Mouse (Mus musculus) intestine, postnatal 0 days (tissue): ENCODE results near the gene Casp7. TPM values are rescaled to one million over a fixed set of nuclear protein-coding genes. Genes with fewer than 3 reads are reported as not detected.

Source experiments
- ATAC-seq: fragments of 200-750 bp; cut with Nextera tagmentation; 2 replicates; pipeline ENCODE4 v1.8.0; 2017; ENCODE audit warnings: mild to moderate bottlenecking, moderate TSS enrichment, moderate library complexity
- H3K27ac ChIP-seq: fragments of 300-500 bp; sonication (generic); 2 replicates; pipeline ENCODE4 v1.5.1; 2014; ENCODE audit warnings: mild to moderate bottlenecking, low read depth, low read length, moderate library complexity
- H3K27me3 ChIP-seq: fragments of 300-500 bp; sonication (generic); replicated peaks from 2 replicates; pipeline ENCODE4 v1.6.1; 2014; ENCODE audit warnings: low read length, mixed read lengths; ENCODE audit not compliant: control insufficient read depth, insufficient read depth
- H3K36me3 ChIP-seq: fragments of 300-500 bp; sonication (generic); 2 replicates; pipeline ENCODE4 v1.6.1; 2014; ENCODE audit warnings: mild to moderate bottlenecking, moderate library complexity; ENCODE audit not compliant: control insufficient read depth, insufficient read depth
- H3K4me1 ChIP-seq: fragments of 300-500 bp; sonication (generic); replicated peaks from 2 replicates; pipeline ENCODE4 v1.6.1; 2014; ENCODE audit warnings: antibody characterized with exemption, low read length, mixed read lengths; ENCODE audit not compliant: control insufficient read depth, insufficient read depth
- H3K4me2 ChIP-seq: fragments of 300-500 bp; sonication (generic); replicated peaks from 2 replicates; pipeline ENCODE4 v1.6.1; 2014; ENCODE audit warnings: low read depth, mild to moderate bottlenecking, moderate library complexity
- H3K4me3 ChIP-seq: fragments of 300-500 bp; sonication (generic); 2 replicates; pipeline ENCODE4 v1.5.1; 2014; ENCODE audit warnings: low read depth, low read length
- H3K9ac ChIP-seq: fragments of 300-500 bp; sonication (generic); 2 replicates; pipeline ENCODE4 v1.6.1; 2014; ENCODE audit warnings: mild to moderate bottlenecking, low read depth, low read length
- H3K9me3 ChIP-seq: fragments of 300-500 bp; sonication (generic); 2 replicates; pipeline ENCODE4 v1.6.1; 2016; ENCODE audit warnings: mixed run types; ENCODE audit not compliant: control insufficient read depth
- CTCF ChIP-seq: sonication (generic); IDR thresholded peaks from 2 replicates; pipeline ENCODE4 v1.5.1; 2016; ENCODE audit warnings: low read depth, mild to moderate bottlenecking, control low read depth, antibody characterized with exemption, moderate library complexity
- WGBS: fragments of 180-500 bp; shearing (Covaris S2); extraction: QIAGEN DNeasy Blood & Tissue Kit; methylation state at CpG from one replicate; pipeline ENCODE4 v1.1.7; 2014; 5-methylcytosine and 5-hydroxymethylcytosine counted together
- polyA plus RNA-seq: library from polyadenylated mRNA; unstranded; fragments of >200 nt; fragmentation: Nextera tagmentation; extraction: Ambion mirVana; gene quantifications from 2 replicates; pipeline ENCODE4 v1.2.1, GENCODE M21; 2015

Gene Casp7
- polyA plus RNA-seq, 1 experiment from 2014 or later, result 51.6 TPM

GRCm38 (mm10) chr19:56370389-56371150, 26.4 kb upstream of the Casp7 start:
- 49% methylated on average over 6 of the region's 6 CpGs for WGBS
- no peak for TF ChIP-seq CTCF
- no peak overlapping the region for H3K27ac ChIP-seq
- no peak overlapping the region for H3K4me3 ChIP-seq
- H3K9me3 ChIP-seq, result no peaks in the 10 kb centered on the region
- H3K4me2 ChIP-seq, result no peak overlapping the region
- H3K9ac ChIP-seq, result no peak overlapping the region
- no peaks in the 10 kb centered on the region for H3K27me3 ChIP-seq
- H3K4me1 ChIP-seq, result peaks cover 4% of the 10 kb centered on the region; the same call in 1 of the 2 replicates
- ATAC-seq, result no peak
- H3K36me3 ChIP-seq, result no peaks in the 10 kb centered on the region

GRCm38 (mm10) chr19:56372226-56372625, 24.7 kb upstream of the Casp7 start:
- no peak overlapping the region for H3K4me2 ChIP-seq
- no peak for ATAC-seq
- no peak for TF ChIP-seq CTCF
- 84% methylated on average over 7 of the region's 7 CpGs for WGBS
- no peak overlapping the region for H3K4me3 ChIP-seq
- H3K27ac ChIP-seq, result no peak overlapping the region
- H3K9ac ChIP-seq, result no peak overlapping the region
- no peaks in the 10 kb centered on the region for H3K36me3 ChIP-seq
- H3K4me1 ChIP-seq, result peaks cover 4% of the 10 kb centered on the region; the same call in 1 of the 2 replicates
- no peaks in the 10 kb centered on the region for H3K9me3 ChIP-seq
- no peaks in the 10 kb centered on the region for H3K27me3 ChIP-seq

DNA sequence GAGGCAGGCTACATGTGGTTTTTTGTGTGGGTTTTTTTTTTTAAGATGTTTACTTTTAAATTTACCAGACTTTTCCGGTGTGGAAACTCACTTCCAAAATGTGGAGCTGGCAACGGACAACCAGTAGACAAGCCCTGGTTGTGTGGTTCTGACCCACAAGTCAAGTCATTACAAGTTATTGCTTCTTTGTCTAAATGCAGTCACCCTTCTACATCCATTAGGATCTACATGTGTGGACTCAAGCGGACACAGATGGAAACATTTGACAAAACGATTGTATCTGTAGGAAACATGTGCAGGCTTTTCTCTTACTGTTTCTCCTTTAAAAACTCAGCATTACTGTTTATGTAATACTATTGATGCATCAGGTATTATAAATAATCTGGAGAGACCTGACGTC, 23.7 kb upstream of the Casp7 start:
- 91% methylated on average over 5 of the region's 5 CpGs for WGBS
- Histone ChIP-seq H3K4me3 (no peak overlapping the region), H3K4me2 (no peak overlapping the region)

DNA sequence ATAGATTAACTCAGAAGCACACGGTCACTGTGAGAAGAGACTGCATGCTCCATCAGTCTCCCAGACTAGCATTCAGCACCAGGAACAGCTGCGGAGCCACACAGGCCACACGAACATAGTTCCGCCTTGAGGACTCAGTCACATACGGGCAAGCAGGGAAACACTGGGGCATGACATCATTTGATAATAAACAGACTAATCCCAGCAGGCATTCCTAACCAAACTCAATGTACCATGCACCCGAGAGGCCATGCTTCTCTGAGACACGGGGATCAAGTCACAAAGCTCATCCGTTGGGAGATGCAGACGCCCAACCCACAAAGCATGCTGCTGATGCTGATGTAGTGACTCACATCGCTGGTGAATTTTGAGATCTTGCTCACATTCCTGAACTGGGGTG, 22.9 kb upstream of the Casp7 start:
- Histone ChIP-seq H3K4me1 (peaks cover 4% of the 10 kb centered on the region; the same call in 1 of the 2 replicates), H3K9ac (no peak overlapping the region), H3K4me2 (no peak overlapping the region), H3K9me3 (no peaks in the 10 kb centered on the region), H3K36me3 (no peaks in the 10 kb centered on the region), H3K27me3 (no peaks in the 10 kb centered on the region), H3K4me3 (no peak overlapping the region), H3K27ac (no peak overlapping the region)
- ATAC-seq, result no peak
- no peak for TF ChIP-seq CTCF
- WGBS, result 58% methylated on average over 10 of the region's 10 CpGs

More for the DNA sequence above, 23.7 kb upstream of the Casp7 start:
- Histone ChIP-seq H3K9ac (no peak overlapping the region), H3K27me3 (no peaks in the 10 kb centered on the region), H3K27ac (no peak overlapping the region), H3K36me3 (no peaks in the 10 kb centered on the region), H3K4me1 (peaks cover 4% of the 10 kb centered on the region; the same call in 1 of the 2 replicates), H3K9me3 (no peaks in the 10 kb centered on the region)
- no peak for TF ChIP-seq CTCF
- ATAC-seq, result no peak

GRCm38 (mm10) chr19:56378007-56378406, 18.9 kb upstream of the Casp7 start:
- no peaks in the 10 kb centered on the region for H3K27me3 ChIP-seq
- 82% methylated on average over 5 of the region's 5 CpGs for WGBS
- H3K36me3 ChIP-seq, result no peaks in the 10 kb centered on the region
- H3K4me1 ChIP-seq, result no peaks in the 10 kb centered on the region
- H3K4me3 ChIP-seq, result no peak overlapping the region
- TF ChIP-seq CTCF, result no peak
- no peaks in the 10 kb centered on the region for H3K9me3 ChIP-seq
- no peak overlapping the region for H3K27ac ChIP-seq
- no peak overlapping the region for H3K4me2 ChIP-seq
- ATAC-seq, result no peak
- H3K9ac ChIP-seq, result no peak overlapping the region

DNA sequence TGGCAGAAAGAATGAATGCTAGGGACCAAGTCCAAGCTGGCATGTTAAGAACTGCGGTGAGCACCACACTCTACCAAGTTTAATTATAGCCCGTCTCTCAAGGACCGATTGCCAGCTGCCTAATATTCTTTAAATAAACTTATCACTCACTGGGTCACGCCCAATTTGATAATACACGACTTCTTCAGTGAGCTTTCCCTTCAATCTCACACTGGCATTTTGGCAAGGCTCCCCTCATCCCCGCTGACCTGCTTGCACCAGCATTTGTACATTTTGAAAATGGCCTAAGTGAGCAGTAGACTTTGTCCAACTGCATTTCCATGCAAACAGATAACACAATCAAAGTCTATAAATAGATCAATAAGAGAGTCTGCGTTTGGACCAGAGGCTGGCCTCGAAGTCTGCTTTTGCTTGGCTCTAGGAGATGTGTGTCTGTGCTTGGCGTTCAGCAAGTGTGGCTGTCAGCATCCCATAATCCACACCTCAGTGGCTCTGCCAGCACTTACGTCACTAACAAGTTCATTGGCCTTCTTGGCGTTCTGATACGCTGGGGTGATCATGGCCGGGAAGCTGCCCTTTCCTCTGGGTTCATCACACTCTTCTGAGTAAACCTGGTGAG, 18.3 kb upstream of the Casp7 start:
- peak; percentile 51; the same call in 1 of the 2 replicates for ATAC-seq
- Histone ChIP-seq H3K27me3 (no peaks in the 10 kb centered on the region), H3K4me1 (no peaks in the 10 kb centered on the region), H3K27ac (no peak overlapping the region), H3K9ac (no peak overlapping the region), H3K36me3 (no peaks in the 10 kb centered on the region), H3K4me2 (no peak overlapping the region), H3K4me3 (no peak overlapping the region), H3K9me3 (no peaks in the 10 kb centered on the region)
- no peak for TF ChIP-seq CTCF
- 48% methylated on average over 13 of the region's 13 CpGs for WGBS
